Mouse (Mus musculus) lung, postnatal 0 days (tissue): ENCODE data around the gene Gpi1.

Source experiments
- CTCF ChIP-seq: IDR thresholded peaks from 2 replicates; pipeline ENCODE4 v1.5.1; 2016; ENCODE audit warnings: antibody characterized with exemption, mild to moderate bottlenecking
- EP300 ChIP-seq: IDR thresholded peaks from 2 replicates; pipeline ENCODE4 v1.6.1; 2016; ENCODE audit warnings: antibody characterized with exemption, mild to moderate bottlenecking, control low read depth

DNA sequence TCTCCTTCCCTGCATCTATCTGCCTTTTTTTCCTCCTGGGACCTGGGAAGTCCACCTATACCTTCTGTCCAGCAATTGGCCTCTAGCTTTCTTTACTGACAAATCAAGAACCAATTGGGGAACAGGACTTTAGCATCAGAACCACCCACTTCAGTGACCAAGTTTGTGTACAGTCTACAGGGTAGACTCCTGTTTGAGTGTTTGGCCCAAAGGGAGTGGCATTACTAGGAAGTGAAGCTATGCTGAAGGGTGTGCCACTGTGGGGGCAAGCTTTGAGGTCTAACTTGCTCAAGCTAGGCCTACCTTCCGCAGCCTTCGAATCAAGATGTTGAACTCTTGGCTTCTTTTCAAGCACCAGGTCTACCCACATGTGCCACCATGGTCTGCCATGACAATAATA is 29.3 kb downstream of the Gpi1 start:
- TF ChIP-seq CTCF (no peak), EP300 (no peak)
